Mouse (Mus musculus): ENCODE measurements around the gene Olfr341.

- TF ChIP-seq CTCF (IDR thresholded peaks at IDR 0.05 in 2 of 3, conservative IDR thresholded peaks at IDR 0.05 in 1 of 3; ENCODE audit: control insufficient read depth in 1 of 3, insufficient read depth in 1 of 3, low read depth in 2 of 3, low read length in 3 of 3, poor library complexity in 1 of 3, severe bottlenecking in 1 of 3) (no peak), TCF12 (IDR thresholded peaks at IDR 0.05; ENCODE audit: low read depth, low read length) (no peak), NELFE (IDR thresholded peaks at IDR 0.05; ENCODE audit: low read depth, low read length) (no peak), ELF1 (IDR thresholded peaks at IDR 0.05; ENCODE audit: low read depth, low read length) (no peak), NRF1 (IDR thresholded peaks at IDR 0.05; ENCODE audit: insufficient read depth, low read depth, low read length, poor library complexity, severe bottlenecking) (no peak), GABPA (IDR thresholded peaks at IDR 0.05; ENCODE audit: low read depth, low read length) (no peak), MEF2A (IDR thresholded peaks at IDR 0.05; ENCODE audit: extremely low read depth, insufficient replicate concordance, low read depth, low read length, poor library complexity, severe bottlenecking) (no peak), ZNF384 (IDR thresholded peaks at IDR 0.05; ENCODE audit: low read depth, low read length) (no peak), POLR2AphosphoS2 (IDR thresholded peaks at IDR 0.05; ENCODE audit: low read length) (no peak)
Measured at GRCm38 (mm10) chr2:36473634-36474033, 8.6 kb downstream of the Olfr341 start.
